Mouse (Mus musculus) myocyte (in vitro differentiated cells): ENCODE results near the gene Tox4. TPM values are rescaled to one million over a fixed set of nuclear protein-coding genes. Genes with fewer than 3 reads are reported as not detected.
A peak's percentile ranks its signal among the peaks of the same experiment; 100 is the strongest.

Source experiments
- H3K27me3 ChIP-seq: one replicate; pipeline ENCODE4 v1.6.1; 2011; ENCODE audit not compliant: control insufficient read depth, insufficient read depth, insufficient read length
- H3K36me3 ChIP-seq: one replicate; pipeline ENCODE4 v1.6.1; 2011; ENCODE audit not compliant: control insufficient read depth, insufficient read depth
- H3K4me2 ChIP-seq: one replicate; pipeline ENCODE4 v1.6.1; 2011; ENCODE audit warnings: low read depth, control low read depth
- H3K4me3 ChIP-seq: one replicate; pipeline ENCODE4 v1.5.1; 2011; ENCODE audit warnings: mild to moderate bottlenecking, control low read depth, moderate library complexity
- H3K79me2 ChIP-seq: one replicate; pipeline ENCODE4 v1.6.1; 2011; ENCODE audit not compliant: control insufficient read depth, insufficient read depth
- H3ac ChIP-seq: one replicate; pipeline ENCODE4 v1.6.1; 2011; ENCODE audit not compliant: control insufficient read depth, insufficient read length
- CEBPB ChIP-seq: IDR thresholded peaks from 2 replicates; pipeline ENCODE4 v1.6.1; 2011; ENCODE audit warnings: mild to moderate bottlenecking, moderate library complexity; ENCODE audit not compliant: poor library complexity, insufficient read depth, severe bottlenecking
- E2F4 ChIP-seq: IDR thresholded peaks from one replicate; pipeline ENCODE4 v1.6.1; 2011; ENCODE audit warnings: mild to moderate bottlenecking, control low read depth, moderate library complexity; ENCODE audit not compliant: insufficient read depth
- MAX ChIP-seq: IDR thresholded peaks from one replicate; pipeline ENCODE4 v1.6.1; 2011; ENCODE audit warnings: low read depth, mild to moderate bottlenecking, control low read depth
- MYOD1 ChIP-seq, 3 experiments: IDR thresholded peaks; one replicate each; pipeline ENCODE4 v1.6.1; 2011; ENCODE audit warnings: control low read depth in 2 of 3, low read depth in 2 of 3, mild to moderate bottlenecking in 2 of 3, moderate library complexity in 1 of 3; ENCODE audit not compliant: insufficient read length in 2 of 3, control insufficient read depth in 1 of 3
- MYOG ChIP-seq, 3 experiments: IDR thresholded peaks; one replicate each; pipeline ENCODE4 v1.6.1; 2011; ENCODE audit warnings: control low read depth in 2 of 3, low read depth in 2 of 3, mild to moderate bottlenecking in 2 of 3; ENCODE audit not compliant: insufficient read length in 2 of 3, control insufficient read depth in 1 of 3, insufficient read depth in 1 of 3
- POLR2A ChIP-seq: IDR thresholded peaks from one replicate; pipeline ENCODE4 v1.6.1; 2011; ENCODE audit warnings: low read depth, mild to moderate bottlenecking, control low read depth, moderate library complexity; ENCODE audit not compliant: insufficient read length
- POLR2AphosphoS2 ChIP-seq: IDR thresholded peaks from one replicate; pipeline ENCODE4 v1.6.1; 2011; ENCODE audit warnings: low read depth, control low read depth; ENCODE audit not compliant: insufficient read length
- REST ChIP-seq: IDR thresholded peaks from one replicate; pipeline ENCODE4 v1.6.1; 2011; ENCODE audit warnings: mild to moderate bottlenecking, control low read depth, moderate library complexity; ENCODE audit not compliant: insufficient read depth, insufficient read length
- SRF ChIP-seq: IDR thresholded peaks from one replicate; pipeline ENCODE4 v1.6.1; 2011; ENCODE audit warnings: low read depth; ENCODE audit not compliant: control insufficient read depth, insufficient read length
- TCF12 ChIP-seq: IDR thresholded peaks from one replicate; pipeline ENCODE4 v1.6.1; 2011; ENCODE audit warnings: mild to moderate bottlenecking, control low read depth; ENCODE audit not compliant: poor library complexity, insufficient read depth, severe bottlenecking
- TCF3 ChIP-seq: IDR thresholded peaks from one replicate; pipeline ENCODE4 v1.6.1; 2011; ENCODE audit warnings: low read depth, control low read depth; ENCODE audit not compliant: insufficient read length
- USF1 ChIP-seq: IDR thresholded peaks from one replicate; pipeline ENCODE4 v1.6.1; 2011; ENCODE audit warnings: low read depth, mild to moderate bottlenecking, control low read depth, moderate library complexity
- polyA plus RNA-seq: library from polyadenylated mRNA; unstranded; fragments of >200 nt; fragmentation: generic; extraction: Trizol; gene quantifications from one replicate; pipeline ENCODE4 v1.2.1, GENCODE M21; 2012; ENCODE audit warnings: missing spikeins

The Tox4 gene
- polyA plus RNA-seq, 1 experiment = 26.8 TPM

- Histone ChIP-seq H3K27me3 (no peaks in the 10 kb centered on the region), H3K4me2 (no peak overlapping the region), H3K4me3 (no peak overlapping the region), H3ac (no peak overlapping the region), H3K79me2 (no peaks in the 10 kb centered on the region), H3K36me3 (no peaks in the 10 kb centered on the region)
- TF ChIP-seq USF1 (no peak), MYOG (IDR thresholded peaks at IDR 0.05; ENCODE audit: control insufficient read depth in 1 of 3, insufficient read depth in 1 of 3, insufficient read length in 2 of 3, low read depth in 2 of 3) (no peak), POLR2A (no peak), TCF12 (no peak), E2F4 (no peak), MAX (no peak), POLR2AphosphoS2 (no peak), REST (no peak)
Measured at GRCm38 (mm10) chr14:52313931-52314807, 35.2 kb downstream of the Tox4 start.

- Histone ChIP-seq H3ac (no peak overlapping the region), H3K36me3 (no peaks in the 10 kb centered on the region), H3K79me2 (no peaks in the 10 kb centered on the region), H3K4me2 (no peak overlapping the region), H3K4me3 (peak overlapping the region; percentile 34), H3K27me3 (no peaks in the 10 kb centered on the region)
- TF ChIP-seq MYOD1 (IDR thresholded peaks at IDR 0.05; ENCODE audit: control insufficient read depth in 1 of 3, insufficient read length in 2 of 3, low read depth in 2 of 3) (no peak), MAX (no peak), TCF12 (no peak), REST (no peak)
Measured at GRCm38 (mm10) chr14:52314808-52315150, 35.8 kb downstream of the Tox4 start.

- H3ac ChIP-seq = peak overlapping the region; percentile 4
- H3K27me3 ChIP-seq = no peaks in the 10 kb centered on the region
- peak overlapping the region; percentile 34 for H3K4me3 ChIP-seq
- TF ChIP-seq REST (no peak), MYOD1 (IDR thresholded peaks at IDR 0.05; ENCODE audit: control insufficient read depth in 1 of 3, insufficient read length in 2 of 3, low read depth in 2 of 3) (no peak), USF1 (no peak), TCF3 (no peak), SRF (no peak), CEBPB (no peak), POLR2A (no peak), MAX (no peak), TCF12 (no peak), POLR2AphosphoS2 (no peak)
- H3K79me2 ChIP-seq = no peaks in the 10 kb centered on the region
- no peaks in the 10 kb centered on the region for H3K36me3 ChIP-seq
- peak overlapping the region; percentile 63 for H3K4me2 ChIP-seq
Measured at GRCm38 (mm10) chr14:52315283-52315780, 36.4 kb downstream of the Tox4 start.

GRCm38 (mm10) chr14:52315792-52316440, 37.0 kb downstream of the Tox4 start:
- Histone ChIP-seq H3K36me3 (no peaks in the 10 kb centered on the region), H3ac (peak overlapping the region; percentile 4), H3K4me2 (peak overlapping the region; percentile 82), H3K4me3 (peak overlapping the region; percentile 34), H3K27me3 (no peaks in the 10 kb centered on the region), H3K79me2 (no peaks in the 10 kb centered on the region)
- TF ChIP-seq SRF = no peak
- no peak for TF ChIP-seq TCF3
- peak; percentile 48 for TF ChIP-seq POLR2A
- no peak for TF ChIP-seq MAX
- no peak for TF ChIP-seq POLR2AphosphoS2

GRCm38 (mm10) chr14:52316441-52317225, 37.7 kb downstream of the Tox4 start:
- Histone ChIP-seq H3K4me3 (peak overlapping the region; percentile 34), H3K27me3 (no peaks in the 10 kb centered on the region)
- TF ChIP-seq CEBPB (no peak), TCF12 (no peak), POLR2AphosphoS2 (no peak), MYOD1 (IDR thresholded peaks at IDR 0.05; ENCODE audit: control insufficient read depth in 1 of 3, insufficient read length in 2 of 3, low read depth in 2 of 3) (no peak), TCF3 (no peak), USF1 (no peak), MAX (no peak), SRF (no peak), MYOG (IDR thresholded peaks at IDR 0.05; ENCODE audit: control insufficient read depth in 1 of 3, insufficient read depth in 1 of 3, insufficient read length in 2 of 3, low read depth in 2 of 3) (no peak)

More at GRCm38 (mm10) chr14:52316441-52317225, 37.7 kb downstream of the Tox4 start:
- H3ac ChIP-seq = no peak overlapping the region
- no peaks in the 10 kb centered on the region for H3K36me3 ChIP-seq
- H3K4me2 ChIP-seq = peak overlapping the region; percentile 82
- H3K79me2 ChIP-seq = no peaks in the 10 kb centered on the region
